Mouse (Mus musculus): ENCODE measurements around the gene Gm17467. TPM values are rescaled to one million over a fixed set of nuclear protein-coding genes. Genes with fewer than 3 reads are reported as not detected.

The Gm17467 gene
- polyA plus RNA-seq (2014; fragmentation: Illumina TruSeq; extraction: RNeasy Lipid Tissue Mini Kit (QIAGEN cat#74804)), result not detected

DNA sequence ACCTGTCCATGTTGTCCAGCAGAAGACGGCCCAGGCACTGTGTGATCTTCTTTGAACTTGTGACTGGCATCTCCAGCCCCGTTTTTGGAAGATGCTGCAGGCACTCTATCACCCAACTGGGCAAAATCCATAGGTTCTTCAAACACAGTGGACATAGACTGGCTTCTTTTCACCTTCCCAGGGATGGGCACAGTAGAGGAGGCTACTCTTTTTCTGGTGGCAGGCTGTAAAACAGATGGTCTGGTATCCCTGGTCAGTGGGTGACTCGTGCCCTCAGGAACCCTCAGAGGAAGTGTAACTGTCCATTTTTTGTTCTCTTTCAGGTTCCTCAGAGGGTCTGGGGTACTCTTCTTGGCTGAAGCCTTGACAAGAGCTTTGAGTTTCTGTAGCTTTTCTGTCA, at the start of gene Gm17467:
TSS of gene Gm17467 (minus strand) at position 101 of the 400 bp plus-strand sequence.

Other genes with a start within 250 kb of the Gm17467 start
- not detected for gene Cldn34c2, start 123.1 kb downstream of the Gm17467 start, polyA plus RNA-seq (2014; fragmentation: Illumina TruSeq; extraction: RNeasy Lipid Tissue Mini Kit (QIAGEN cat#74804))
- gene Cldn34c3, start 88.9 kb upstream of the Gm17467 start, polyA plus RNA-seq (2014; fragmentation: Illumina TruSeq; extraction: RNeasy Lipid Tissue Mini Kit (QIAGEN cat#74804)), result not detected